23 mouse cellular contexts compared by ENCODE assay signal in genomic region chr11:36492274-36492673, GRCm38 (mm10).
A peak's percentile ranks its signal among the peaks of the same experiment; 100 is the strongest.
DNase-seq lines count a peak whose midpoint lies in the region; ATAC-seq lines count a peak whose summit lies in the region.
"Had no signal": no experiment of that assay in that cellular context is flagged by ENCODE, and none has a peak within 500 bp of the region (broad histone marks: within the 10 kb centered on the region; RNA-seq: fewer than 3 reads in every experiment).

No protein-coding gene starts in this region.

- H3K4me3 ChIP-seq in megakaryocyte, embryonic 14.5 days (replicated peaks), result peak overlapping the region; percentile 44
- H3K4me3 ChIP-seq: embryonic facial prominence, embryonic 10.5 days; heart, adult 2 months; heart, embryonic 15.5 days; intestine, embryonic 15.5 days; midbrain, embryonic 10.5 days; neural tube, embryonic 13.5 days; stomach, embryonic 15.5 days had no signal

- no peaks in the 10 kb centered on the region for H3K27me3 ChIP-seq in megakaryocyte, embryonic 14.5 days (replicated peaks)
- H3K27me3 ChIP-seq: heart, embryonic 15.5 days; intestine, embryonic 15.5 days; neural tube, embryonic 13.5 days; stomach, embryonic 15.5 days had no signal

- no peaks in the 10 kb centered on the region for H3K4me1 ChIP-seq in megakaryocyte, embryonic 14.5 days
- H3K4me1 ChIP-seq: embryonic facial prominence, embryonic 10.5 days; heart, embryonic 15.5 days; intestine, embryonic 15.5 days; midbrain, embryonic 10.5 days; stomach, embryonic 15.5 days had no signal

- intact Hi-C loops in heart, postnatal 14 days (cut with DNase I), result no loop called here

- no peaks in the 10 kb centered on the region for H3K9me3 ChIP-seq in megakaryocyte, embryonic 14.5 days
- H3K9me3 ChIP-seq: embryonic facial prominence, embryonic 10.5 days; heart, embryonic 15.5 days; intestine, embryonic 15.5 days; midbrain, embryonic 10.5 days; neural tube, embryonic 13.5 days; stomach, embryonic 15.5 days had no signal

- no peaks in the 10 kb centered on the region for H3K36me3 ChIP-seq in megakaryocyte, embryonic 14.5 days (replicated peaks; ENCODE audit: low read length)
- H3K36me3 ChIP-seq: embryonic facial prominence, embryonic 10.5 days; heart, embryonic 15.5 days; intestine, embryonic 15.5 days; midbrain, embryonic 10.5 days; neural tube, embryonic 13.5 days; stomach, embryonic 15.5 days had no signal

- DNase-seq in cerebellum, adult 11 months, result no peak
- peak; percentile 57 for DNase-seq in heart, adult 11 months
- no peak for DNase-seq in heart, postnatal 14 days
- DNase-seq in retina, embryonic 14.5 days (ENCODE audit: low spot score), result peak; percentile 48
- no peak for DNase-seq in thymus, postnatal 4 days
- DNase-seq: adrenal gland, postnatal 10 days; forebrain, postnatal 0 days; gastrocnemius, postnatal 25 days; heart, adult 2 months; heart, postnatal 4 days; kidney, adult 9 months; kidney, postnatal 14 days; lung, postnatal 4 days; thymus, postnatal 36 days had no signal

- ATAC-seq in cerebellum, adult (ENCODE audit: insufficient number of reproducible peaks, low FRiP score, low TSS enrichment), result 0 out of 2 replicates have a peak, but pooled peaks have one; percentile 16
- ATAC-seq in megakaryocyte, adult 5-6 weeks (ENCODE audit: poor library complexity, severe bottlenecking), result no peak
- ATAC-seq: forebrain, postnatal 0 days; intestine, embryonic 15.5 days had no signal

Comparison
In these comparisons a context has a peak if more than half of its experiments do, and no peak if none do; other contexts are left out.
1. DNase-seq: peak in heart, adult 11 months (single experiment) and retina, embryonic 14.5 days (single experiment); none in cerebellum, adult 11 months (single experiment), heart, postnatal 14 days (0 of 2) and thymus, postnatal 4 days (single experiment).